Mouse (Mus musculus) left cerebral cortex, postnatal 14 days (tissue): ENCODE data around the gene Tlk1. TPM values are rescaled to one million over a fixed set of nuclear protein-coding genes. Genes with fewer than 3 reads are reported as not detected.

ENCODE experiments used
- total RNA-seq, 2 experiments: library from RNA; stranded (reverse); gene quantifications; 2 replicates each; pipeline ENCODE4 v1.2.3; 2021

The Tlk1 gene
- total RNA-seq, 2 experiments from 2014 or later = 93.3 to 101 TPM

Other genes starting within 250 kb of the Tlk1 start
- gene Gorasp2, start 164.2 kb downstream of the Tlk1 start, total RNA-seq = 100 to 1,000 TPM in 1 of 2 experiments, 10 to 100 TPM in 1; 93.7 to 102 TPM
- gene Gm26558, start 163.6 kb downstream of the Tlk1 start, total RNA-seq = under 1 TPM in 1 of 2 experiments, not detected in 1; 0.40 TPM
- gene Dcaf17, start 229.6 kb upstream of the Tlk1 start, total RNA-seq = 10 to 100 TPM; 11.0 to 12.1 TPM
- gene Mettl8, start 229.9 kb upstream of the Tlk1 start, total RNA-seq = 10 to 100 TPM; 12.5 to 12.7 TPM